Mouse (Mus musculus): Measurements from ENCODE around the gene Thg1l. TPM values are rescaled to one million over a fixed set of nuclear protein-coding genes. Genes with fewer than 3 reads are reported as not detected.
A peak's percentile ranks its signal among the peaks of the same experiment; 100 is the strongest.

Thg1l gene
- 5.6 and 6.0 TPM in 2 replicates for polyA plus RNA-seq (2015; fragmentation: Nextera tagmentation; extraction: Ambion mirVana)

DNA sequence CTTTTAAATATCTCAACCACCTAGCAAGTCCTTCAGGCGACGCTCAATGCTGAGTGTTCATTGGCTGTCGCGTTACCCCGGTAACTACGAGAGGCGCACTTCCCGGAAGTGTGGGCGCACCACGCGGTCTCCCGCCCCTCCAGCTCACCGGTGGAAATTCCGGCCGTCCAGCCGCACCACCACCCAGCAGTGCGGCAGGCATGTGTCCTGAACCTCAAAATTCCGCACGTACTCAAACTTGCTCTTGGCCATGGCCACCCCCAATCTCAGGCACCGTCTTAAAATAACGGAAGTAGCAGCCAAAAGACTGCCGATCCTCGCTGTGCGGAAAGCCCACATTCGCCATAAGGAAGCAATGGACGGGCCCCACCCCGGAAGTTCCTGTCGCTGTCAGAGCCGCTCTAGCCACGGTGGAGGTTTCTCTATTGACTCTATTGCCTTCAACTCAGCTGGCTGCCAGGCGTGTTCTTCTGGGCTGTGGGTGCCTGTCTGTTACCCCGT is at the start of gene Thg1l:
Gene Thg1l, minus strand, starts transcription at position 368 of the 501 bp plus-strand sequence.
- Histone ChIP-seq H3K4me1 (replicated peaks; ENCODE audit: control insufficient read depth, insufficient read depth, low read length) (no peaks in the 10 kb centered on the region), H3K9me3 (ENCODE audit: control insufficient read depth) (no peaks in the 10 kb centered on the region), H3K4me3 (ENCODE audit: low read depth, low read length) (peak within 1 kb of the TSS; percentile 63), H3K4me2 (replicated peaks; ENCODE audit: low read depth) (peak within 1 kb of the TSS; percentile 63), H3K27me3 (replicated peaks; ENCODE audit: control insufficient read depth, insufficient read depth, low read length) (no peaks in the 10 kb centered on the region), H3K27ac (ENCODE audit: low read depth, low read length) (0 out of 2 replicates have a peak within 1 kb of the TSS, but pooled peaks have one; percentile 29), H3K36me3 (ENCODE audit: control insufficient read depth, insufficient read depth) (peaks cover 12% of the 10 kb centered on the region; the same call in 1 of the 2 replicates), H3K9ac (ENCODE audit: low read depth, low read length) (peak within 1 kb of the TSS; percentile 40)
- WGBS, result under 1% methylated on average over 32 of the region's 32 CpGs
- peak; percentile 99 for ATAC-seq
- TF ChIP-seq CTCF (IDR thresholded peaks at IDR 0.05; ENCODE audit: low read depth), result peak; percentile 18; the same call in 1 of the 2 replicates

DNA sequence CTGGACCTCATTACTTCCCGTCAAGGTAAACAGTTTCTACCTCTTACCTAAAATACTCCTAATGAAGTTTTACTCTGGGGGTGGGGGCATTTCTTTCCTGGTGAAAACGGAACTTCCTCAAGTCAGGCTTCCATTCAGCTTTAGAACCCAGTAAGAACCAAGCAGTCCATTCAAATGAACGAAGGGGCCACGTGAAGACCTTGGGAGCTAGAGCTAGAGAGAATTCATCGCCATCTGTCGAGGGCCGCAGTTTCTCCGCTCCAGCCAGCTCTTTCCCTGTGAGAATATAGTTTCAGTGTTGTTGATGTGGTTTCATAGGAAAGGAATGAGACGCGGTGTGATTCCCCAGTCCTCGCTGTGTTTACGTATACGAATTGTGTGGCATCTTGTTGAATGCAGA is 36.8 kb upstream of the Thg1l start:
- Histone ChIP-seq H3K9me3 (ENCODE audit: control insufficient read depth) (no peaks in the 10 kb centered on the region), H3K9ac (ENCODE audit: low read depth, low read length) (no peak overlapping the region), H3K4me2 (replicated peaks; ENCODE audit: low read depth) (peak overlapping the region; percentile 51), H3K4me3 (ENCODE audit: low read depth, low read length) (peak overlapping the region; percentile 13; the same call in 1 of the 2 replicates), H3K27me3 (replicated peaks; ENCODE audit: control insufficient read depth, insufficient read depth, low read length) (no peaks in the 10 kb centered on the region), H3K36me3 (ENCODE audit: control insufficient read depth, insufficient read depth) (no peaks in the 10 kb centered on the region), H3K4me1 (replicated peaks; ENCODE audit: control insufficient read depth, insufficient read depth, low read length) (no peaks in the 10 kb centered on the region), H3K27ac (ENCODE audit: low read depth, low read length) (no peak overlapping the region)
- WGBS, result 51% methylated on average over 13 of the region's 13 CpGs
- no peak for ATAC-seq
- no peak for TF ChIP-seq CTCF (IDR thresholded peaks at IDR 0.05; ENCODE audit: low read depth)

DNA sequence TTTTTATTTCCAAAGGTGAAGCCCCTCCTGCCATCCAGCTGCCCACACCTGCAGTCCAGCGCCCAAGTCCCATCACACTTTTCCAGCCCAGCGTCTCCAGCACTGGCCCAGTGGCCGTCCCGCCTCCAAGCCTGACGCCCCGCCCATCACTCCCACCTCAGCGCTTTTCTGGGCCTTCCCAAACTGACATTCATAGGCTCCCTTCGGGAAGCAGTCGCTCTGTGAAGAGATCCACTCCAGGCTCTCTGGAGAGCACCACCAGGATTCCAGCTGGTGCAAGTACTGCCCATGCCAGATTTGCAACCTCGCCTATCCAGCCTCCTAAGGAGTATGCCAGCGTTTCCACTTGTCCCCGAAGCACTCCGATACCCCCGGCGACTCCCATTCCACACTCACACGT is 36.3 kb upstream of the Thg1l start:
- no peak overlapping the region for H3K27ac ChIP-seq (ENCODE audit: low read depth, low read length)
- H3K27me3 ChIP-seq (replicated peaks; ENCODE audit: control insufficient read depth, insufficient read depth, low read length), result no peaks in the 10 kb centered on the region
- H3K4me3 ChIP-seq (ENCODE audit: low read depth, low read length), result peak overlapping the region; percentile 13; the same call in 1 of the 2 replicates
- TF ChIP-seq CTCF (IDR thresholded peaks at IDR 0.05; ENCODE audit: low read depth), result no peak
- 10% methylated on average over 16 of the region's 16 CpGs for WGBS
- H3K9me3 ChIP-seq (ENCODE audit: control insufficient read depth), result no peaks in the 10 kb centered on the region
- H3K9ac ChIP-seq (ENCODE audit: low read depth, low read length), result no peak overlapping the region
- peak overlapping the region; percentile 51 for H3K4me2 ChIP-seq (replicated peaks; ENCODE audit: low read depth)
- H3K4me1 ChIP-seq (replicated peaks; ENCODE audit: control insufficient read depth, insufficient read depth, low read length), result no peaks in the 10 kb centered on the region
- no peak for ATAC-seq
- no peaks in the 10 kb centered on the region for H3K36me3 ChIP-seq (ENCODE audit: control insufficient read depth, insufficient read depth)

GRCm38 (mm10) chr11:45980893-45981253 is 25.6 kb upstream of the Thg1l start:
- WGBS, result 41% methylated on average over 19 of the region's 19 CpGs

GRCm38 (mm10) chr11:45979946-45980892 is 24.9 kb upstream of the Thg1l start, which contains the start of gene Sox30:
Gene Sox30 (plus strand): TSS chr11:45980310.
- H3K9ac ChIP-seq (ENCODE audit: low read depth, low read length), result peak within 1 kb of the TSS; percentile 71
- no peaks in the 10 kb centered on the region for H3K9me3 ChIP-seq (ENCODE audit: control insufficient read depth)
- H3K4me3 ChIP-seq (ENCODE audit: low read depth, low read length), result peak within 1 kb of the TSS; percentile 51
- H3K4me1 ChIP-seq (replicated peaks; ENCODE audit: control insufficient read depth, insufficient read depth, low read length), result no peaks in the 10 kb centered on the region
- H3K36me3 ChIP-seq (ENCODE audit: control insufficient read depth, insufficient read depth), result no peaks in the 10 kb centered on the region
- H3K27ac ChIP-seq (ENCODE audit: low read depth, low read length), result peak within 1 kb of the TSS; percentile 60
- no peaks in the 10 kb centered on the region for H3K27me3 ChIP-seq (replicated peaks; ENCODE audit: control insufficient read depth, insufficient read depth, low read length)
- peak; percentile 76 for ATAC-seq
- WGBS, result 10% methylated on average over 94 of the region's 115 CpGs
- TF ChIP-seq CTCF (IDR thresholded peaks at IDR 0.05; ENCODE audit: low read depth), result peak; percentile 15; the same call in 1 of the 2 replicates
- peak within 1 kb of the TSS; percentile 87 for H3K4me2 ChIP-seq (replicated peaks; ENCODE audit: low read depth)

More at GRCm38 (mm10) chr11:45980893-45981253, 25.6 kb upstream of the Thg1l start:
- no peak for TF ChIP-seq CTCF (IDR thresholded peaks at IDR 0.05; ENCODE audit: low read depth)
- Histone ChIP-seq H3K36me3 (ENCODE audit: control insufficient read depth, insufficient read depth) (no peaks in the 10 kb centered on the region), H3K9ac (ENCODE audit: low read depth, low read length) (peak overlapping the region; percentile 71), H3K27ac (ENCODE audit: low read depth, low read length) (no peak overlapping the region), H3K4me3 (ENCODE audit: low read depth, low read length) (peak overlapping the region; percentile 51), H3K4me1 (replicated peaks; ENCODE audit: control insufficient read depth, insufficient read depth, low read length) (no peaks in the 10 kb centered on the region), H3K4me2 (replicated peaks; ENCODE audit: low read depth) (peak overlapping the region; percentile 87), H3K27me3 (replicated peaks; ENCODE audit: control insufficient read depth, insufficient read depth, low read length) (no peaks in the 10 kb centered on the region), H3K9me3 (ENCODE audit: control insufficient read depth) (no peaks in the 10 kb centered on the region)
- ATAC-seq, result peak; percentile 8; the same call in 1 of the 2 replicates

- no peak overlapping the region for H3K4me3 ChIP-seq (ENCODE audit: low read depth, low read length)
- no peak for TF ChIP-seq CTCF (IDR thresholded peaks at IDR 0.05; ENCODE audit: low read depth)
- H3K9me3 ChIP-seq (ENCODE audit: control insufficient read depth), result no peaks in the 10 kb centered on the region
- no peak overlapping the region for H3K4me2 ChIP-seq (replicated peaks; ENCODE audit: low read depth)
- no peaks in the 10 kb centered on the region for H3K36me3 ChIP-seq (ENCODE audit: control insufficient read depth, insufficient read depth)
- H3K4me1 ChIP-seq (replicated peaks; ENCODE audit: control insufficient read depth, insufficient read depth, low read length), result no peaks in the 10 kb centered on the region
- WGBS, result 80% methylated on average over 3 of the region's 3 CpGs
- no peaks in the 10 kb centered on the region for H3K27me3 ChIP-seq (replicated peaks; ENCODE audit: control insufficient read depth, insufficient read depth, low read length)
- H3K9ac ChIP-seq (ENCODE audit: low read depth, low read length), result no peak overlapping the region
- no peak overlapping the region for H3K27ac ChIP-seq (ENCODE audit: low read depth, low read length)
- ATAC-seq, result no peak
Observed at GRCm38 (mm10) chr11:45976061-45976460, 20.8 kb upstream of the Thg1l start.
